Mouse (Mus musculus) frontal cortex, adult (tissue): ENCODE measurements around the gene Atp2b4.
"Not testable (repeated sequence)": the region's sequence is repeated elsewhere in the genome, so short reads cannot be mapped to it uniquely, and the experiment has no call there.

ENCODE experiments used
- ATAC-seq: cut with Nextera tagmentation; 2 replicates; pipeline ENCODE4 v1.9.2; 2017; ENCODE audit warnings: mild to moderate bottlenecking, moderate library complexity, mixed read lengths; ENCODE audit not compliant: low TSS enrichment

The Atp2b4 gene

DNA sequence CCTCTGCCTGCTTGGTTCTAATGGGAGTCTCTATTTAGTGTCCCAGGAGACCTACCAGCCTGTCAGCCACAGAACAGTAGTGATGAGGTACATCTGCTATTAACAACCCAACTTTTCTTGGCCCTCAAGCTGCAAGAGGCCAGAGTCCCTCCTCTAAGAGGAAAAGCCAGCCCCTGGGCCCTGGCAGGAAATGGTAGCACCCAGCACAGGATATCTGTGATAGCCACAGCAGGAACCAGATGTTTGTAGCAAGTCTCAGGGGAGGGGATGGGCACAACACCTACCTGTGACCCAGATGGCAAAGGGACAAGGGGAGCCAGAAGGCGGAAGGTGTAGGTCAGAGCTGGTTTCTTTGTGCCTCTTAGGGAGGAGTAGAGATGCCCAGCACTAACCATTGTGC lies 106.0 kb downstream of the Atp2b4 start:
- no peak for ATAC-seq

DNA sequence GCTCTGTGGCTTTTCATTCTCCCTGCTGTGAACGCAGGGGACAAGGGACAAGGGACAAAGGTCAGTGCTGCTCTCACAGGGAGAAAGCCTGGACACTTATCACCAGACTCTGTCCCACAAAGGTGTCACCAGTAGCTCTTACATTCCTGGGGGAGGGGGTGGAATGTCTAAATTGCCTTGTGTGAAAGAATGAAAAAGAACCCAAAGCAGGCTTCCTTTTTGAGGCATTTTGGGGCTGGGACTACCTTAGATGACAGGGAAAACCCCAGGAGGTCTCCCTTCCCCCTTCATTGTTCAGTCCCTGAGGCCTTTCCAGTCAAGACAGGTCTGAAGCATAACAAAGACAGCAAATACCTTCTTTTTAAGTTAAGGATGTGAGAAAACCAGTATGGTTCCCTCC lies 106.5 kb downstream of the Atp2b4 start:
- ATAC-seq, result no peak

DNA sequence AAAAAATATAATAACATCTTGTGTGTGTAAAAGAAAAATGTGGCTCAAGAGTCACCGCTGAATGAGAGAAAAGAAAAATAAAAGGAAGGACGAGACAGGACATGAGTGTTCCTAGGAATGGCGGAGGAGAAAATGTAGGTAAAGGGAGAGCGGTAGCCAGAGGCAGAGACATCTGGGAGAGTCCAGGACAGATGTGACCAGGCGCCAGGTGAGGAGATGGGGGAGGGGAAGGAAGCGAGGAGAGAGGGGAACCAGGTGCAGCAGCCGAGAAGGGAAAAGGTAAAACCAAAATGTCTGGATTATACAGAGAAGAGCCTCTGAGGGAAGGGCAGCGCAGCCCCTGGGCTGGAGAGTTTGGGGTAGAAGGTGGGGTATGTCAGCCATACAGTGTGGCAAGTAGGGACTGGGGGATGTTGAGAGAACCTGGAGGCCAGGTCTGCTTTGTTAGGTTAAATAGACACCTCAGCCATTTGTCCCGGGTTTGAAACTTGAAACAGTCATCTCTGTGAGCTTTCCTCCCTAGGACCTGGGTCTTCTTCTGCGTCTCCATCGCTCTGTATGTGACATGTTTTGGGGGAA lies 107.2 kb downstream of the Atp2b4 start:
- no peak for ATAC-seq

DNA sequence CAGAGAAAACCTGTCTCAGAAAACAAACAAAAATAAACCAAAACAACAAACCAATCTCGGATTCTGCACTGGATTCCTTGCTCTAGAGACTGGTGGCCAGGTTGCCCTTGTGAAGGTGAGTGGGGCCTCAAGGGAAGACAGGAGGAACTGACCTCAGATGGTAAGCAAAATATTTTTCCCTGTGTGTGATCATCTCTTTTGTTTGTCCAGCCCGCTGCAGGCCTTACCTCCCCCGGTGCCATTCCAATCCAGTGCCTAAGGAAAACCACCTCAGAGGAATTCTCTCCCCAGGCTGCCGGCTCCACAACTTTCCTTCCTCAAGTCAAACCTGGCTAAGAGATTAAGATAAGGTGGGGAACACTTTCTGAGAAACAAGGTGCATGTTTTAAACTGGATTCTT lies 108.6 kb downstream of the Atp2b4 start:
- ATAC-seq, result no peak

DNA sequence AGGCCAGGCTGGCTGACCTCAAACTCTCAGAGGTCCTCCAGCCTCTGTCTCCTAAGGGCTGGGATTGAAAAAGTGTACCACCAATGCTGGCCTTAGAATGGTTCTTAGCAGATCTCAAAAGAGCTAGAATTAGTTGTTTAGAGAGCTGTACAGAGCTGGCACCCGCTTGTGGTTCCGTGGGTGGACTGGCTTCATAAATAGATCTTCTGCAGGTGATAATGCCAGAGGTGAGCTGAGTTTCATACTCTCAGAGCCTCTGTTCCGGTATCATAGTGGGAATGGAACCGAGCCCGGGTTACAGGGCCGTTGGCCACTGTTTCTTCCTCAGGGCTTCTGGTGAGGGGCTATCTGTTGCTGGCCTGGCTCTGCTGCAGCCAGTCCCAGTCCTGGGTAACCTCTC lies 109.8 kb downstream of the Atp2b4 start:
- ATAC-seq, result no peak

DNA sequence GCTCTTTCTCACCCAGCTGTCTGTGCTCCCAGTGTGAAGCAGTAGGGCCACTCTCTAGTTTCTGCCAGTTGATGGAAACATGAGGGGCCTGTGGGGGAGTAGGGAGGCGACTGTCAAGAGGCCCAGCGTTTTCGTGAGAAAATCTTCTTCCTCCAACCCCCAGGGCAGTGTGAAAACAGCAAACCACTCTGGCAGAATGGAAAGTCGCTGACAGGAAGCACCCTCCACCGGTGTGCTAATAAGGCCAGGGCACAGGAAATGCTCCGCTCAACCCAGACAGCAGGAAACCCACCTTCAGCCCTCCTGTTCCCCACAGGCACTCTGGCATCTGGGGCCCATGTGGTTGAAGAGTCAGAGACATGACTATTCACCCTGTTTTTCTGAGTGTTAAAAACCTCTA lies 110.9 kb downstream of the Atp2b4 start, which contains the start of gene Lax1:
Gene Lax1 (minus strand): TSS at position 212 of the 400 bp plus-strand sequence.
- ATAC-seq, result no peak

DNA sequence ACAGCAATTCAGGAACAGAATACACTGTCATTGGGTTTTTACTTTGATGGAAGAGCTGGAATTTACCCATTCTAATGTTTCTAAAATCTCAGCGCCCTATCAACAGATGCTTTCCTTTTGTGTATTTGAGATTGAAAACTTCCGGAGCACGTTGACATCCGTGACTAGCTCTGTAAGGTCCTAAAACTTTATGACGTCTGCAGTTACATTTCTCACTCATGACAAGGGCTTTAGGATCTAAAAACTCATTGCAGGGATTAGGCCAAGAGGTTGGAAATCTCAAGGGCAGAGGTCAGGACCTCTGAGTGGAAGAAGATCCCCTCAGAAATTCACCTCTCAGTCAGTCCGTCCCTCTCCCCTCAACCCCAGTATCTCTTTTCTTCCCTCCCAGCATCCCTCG lies 112.5 kb downstream of the Atp2b4 start:
- no peak for ATAC-seq

DNA sequence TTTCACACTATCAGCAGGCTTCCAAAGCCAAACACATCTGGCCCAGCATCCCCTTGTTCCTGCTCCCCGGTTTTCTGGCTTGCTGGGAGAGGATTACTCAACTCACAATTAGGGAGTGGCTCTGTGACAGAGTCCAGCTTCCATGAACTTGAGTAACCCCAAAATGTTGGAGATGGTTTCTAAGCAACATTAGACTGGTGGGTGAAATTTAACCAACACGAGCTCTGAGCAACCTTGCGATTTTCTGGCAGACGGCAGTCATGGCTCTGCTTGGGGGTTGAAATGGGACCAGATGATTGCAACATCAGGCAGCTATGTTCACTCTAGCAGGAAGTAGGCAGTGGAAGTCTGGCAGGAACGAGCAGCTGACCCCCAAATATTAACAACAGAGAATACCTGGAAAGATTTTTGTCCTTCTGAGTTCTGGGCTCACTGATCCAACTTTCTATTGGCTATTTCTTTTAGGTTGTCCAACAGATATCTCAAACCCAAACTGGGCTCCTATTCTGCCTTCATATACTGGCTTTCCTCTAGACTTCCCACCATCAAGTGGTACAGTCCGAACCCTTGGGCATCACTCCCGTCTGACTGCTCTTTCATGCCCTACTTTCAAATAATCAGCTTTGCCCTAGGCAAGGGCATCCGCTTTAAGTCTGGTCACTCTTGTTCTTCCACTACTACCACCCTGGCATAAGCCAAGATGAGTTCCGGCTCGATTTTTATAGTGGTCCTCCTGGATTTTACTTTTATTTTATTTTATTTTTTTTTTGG lies 114.9 kb downstream of the Atp2b4 start:
- ATAC-seq, result no peak

DNA sequence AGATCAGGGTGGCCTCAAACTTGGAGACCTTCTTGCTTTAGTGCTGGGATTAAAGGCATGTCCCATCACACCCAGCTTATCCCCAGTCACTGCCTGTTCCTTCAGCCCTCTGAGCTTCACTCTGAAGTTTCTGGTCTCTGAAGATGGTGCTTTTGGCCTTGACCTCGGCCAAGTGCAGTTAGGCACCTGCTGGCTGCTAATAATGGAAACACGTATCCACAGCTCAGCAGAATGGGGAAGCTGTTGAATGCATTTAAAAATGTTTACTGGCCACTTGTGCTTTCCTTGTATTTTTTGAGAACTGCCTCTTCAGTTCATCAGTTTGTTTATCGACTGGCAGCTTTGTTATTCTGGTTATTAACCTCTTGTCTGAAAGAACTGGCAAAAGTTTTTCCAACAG lies 129.0 kb downstream of the Atp2b4 start:
- ATAC-seq, result no peak

DNA sequence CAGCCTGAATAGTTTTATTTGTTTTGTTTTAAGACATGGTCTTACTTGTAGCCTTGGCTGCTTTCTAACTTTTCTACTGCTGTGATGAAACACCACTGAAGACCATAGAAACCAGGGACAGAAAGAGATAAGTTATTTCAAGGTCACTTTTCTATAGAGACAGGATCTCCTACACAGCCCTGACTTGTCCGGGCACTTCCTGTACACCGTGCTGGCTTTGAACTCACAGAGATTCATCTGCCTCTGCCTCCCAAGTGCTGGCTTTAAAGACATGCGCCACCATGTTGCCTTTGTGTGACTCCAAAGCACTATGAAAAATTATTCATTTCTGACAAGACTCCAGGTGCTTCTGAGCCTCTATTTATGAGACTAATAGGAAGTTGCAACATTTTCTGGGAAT lies 129.6 kb downstream of the Atp2b4 start:
- no peak for ATAC-seq

DNA sequence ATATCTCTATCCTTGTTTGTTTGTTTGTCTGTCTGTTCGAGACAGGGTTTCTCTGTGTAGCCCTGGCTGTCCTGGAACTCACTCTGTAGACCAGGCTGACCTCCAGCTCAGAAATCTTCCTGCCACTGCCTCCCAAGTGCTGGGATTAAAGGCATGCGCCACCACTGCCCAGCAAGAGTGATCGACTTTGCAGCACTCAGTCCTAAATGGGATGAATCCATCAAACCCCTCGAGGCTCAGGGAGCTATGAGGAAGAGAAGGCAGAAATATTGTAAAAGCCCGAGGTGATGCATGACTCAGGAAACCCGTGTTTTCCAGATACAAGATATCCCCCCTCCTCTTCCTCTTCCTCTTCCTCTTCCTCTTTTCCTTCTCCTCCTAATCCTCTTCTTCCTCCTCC lies 130.1 kb downstream of the Atp2b4 start:
- ATAC-seq, result no peak

DNA sequence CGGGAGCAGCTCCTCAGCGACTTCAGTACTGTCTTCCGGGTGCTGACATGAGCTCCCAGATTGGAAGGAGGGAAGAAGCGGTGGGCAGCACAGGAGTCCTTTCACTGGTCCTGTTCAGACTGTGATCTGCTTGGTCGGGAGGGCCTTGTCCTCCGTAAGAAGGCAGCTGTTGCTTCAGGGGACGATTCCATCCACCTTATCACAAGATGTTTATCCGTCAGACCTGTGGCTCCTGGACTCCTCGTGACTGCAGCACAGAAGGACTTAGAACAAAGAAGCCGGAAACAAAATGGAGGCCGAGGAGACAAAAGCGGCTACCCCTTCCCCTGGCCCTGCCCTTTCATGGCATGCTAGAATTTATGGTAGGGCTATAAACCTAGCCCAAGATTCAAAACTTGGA lies 130.7 kb downstream of the Atp2b4 start:
- no peak for ATAC-seq

DNA sequence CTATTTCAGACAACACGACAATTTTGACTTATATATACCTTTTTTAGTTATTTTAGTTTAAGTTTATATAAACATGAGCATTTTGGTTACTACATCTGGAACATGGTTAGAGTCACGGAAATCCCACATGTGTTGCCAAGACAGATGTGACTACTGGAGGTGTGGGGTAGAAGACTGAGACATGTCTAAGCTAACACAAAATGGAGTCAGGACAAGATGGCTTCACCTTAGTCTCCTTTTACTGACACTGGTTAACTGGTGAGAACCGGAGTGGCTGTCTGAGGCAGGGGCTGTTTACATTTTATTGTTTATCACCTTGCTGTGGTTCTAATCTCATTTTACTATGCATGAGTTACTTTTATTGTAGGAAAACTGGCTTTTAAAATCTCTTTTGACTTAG lies 132.2 kb downstream of the Atp2b4 start:
- ATAC-seq, result no peak

DNA sequence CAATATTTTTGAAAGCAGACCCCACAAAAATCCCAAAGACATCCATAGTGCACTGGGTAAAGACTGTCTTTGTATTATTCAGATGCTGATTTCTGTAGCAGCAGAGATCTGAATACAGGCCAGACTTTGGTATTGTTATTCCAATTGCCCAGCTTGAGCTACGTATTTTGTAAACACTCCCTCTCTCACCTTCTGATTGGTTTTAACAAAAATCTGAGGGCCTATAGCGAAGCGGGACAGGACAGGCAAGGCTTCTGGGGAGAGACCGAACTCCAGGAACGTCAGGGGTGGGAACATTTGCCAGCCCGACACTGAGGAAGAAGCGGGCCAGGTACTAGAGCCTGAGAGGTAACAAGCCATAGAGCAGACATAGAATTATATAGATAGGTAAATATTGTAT lies 133.1 kb downstream of the Atp2b4 start:
- no peak for ATAC-seq

DNA sequence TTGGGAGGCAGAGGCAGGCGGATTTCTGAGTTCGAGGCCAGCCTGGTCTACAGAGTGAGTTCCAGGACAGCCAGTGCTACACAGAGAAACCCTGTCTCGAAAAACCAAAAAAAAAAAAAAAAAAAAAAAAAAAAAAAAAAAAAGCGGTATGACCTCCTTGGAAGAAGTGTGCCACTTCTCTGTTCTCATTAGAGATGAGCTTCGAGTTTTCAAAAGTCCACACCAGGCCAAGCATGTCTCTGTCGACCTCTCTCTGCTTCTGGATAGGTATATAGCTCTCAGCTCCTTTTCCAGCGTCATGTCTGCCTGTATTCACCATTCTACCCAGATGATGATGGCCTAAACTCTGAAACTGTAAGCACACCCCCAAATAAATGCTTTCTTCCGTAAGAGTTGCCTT lies 135.1 kb downstream of the Atp2b4 start:
- not testable (repeated sequence) for ATAC-seq

DNA sequence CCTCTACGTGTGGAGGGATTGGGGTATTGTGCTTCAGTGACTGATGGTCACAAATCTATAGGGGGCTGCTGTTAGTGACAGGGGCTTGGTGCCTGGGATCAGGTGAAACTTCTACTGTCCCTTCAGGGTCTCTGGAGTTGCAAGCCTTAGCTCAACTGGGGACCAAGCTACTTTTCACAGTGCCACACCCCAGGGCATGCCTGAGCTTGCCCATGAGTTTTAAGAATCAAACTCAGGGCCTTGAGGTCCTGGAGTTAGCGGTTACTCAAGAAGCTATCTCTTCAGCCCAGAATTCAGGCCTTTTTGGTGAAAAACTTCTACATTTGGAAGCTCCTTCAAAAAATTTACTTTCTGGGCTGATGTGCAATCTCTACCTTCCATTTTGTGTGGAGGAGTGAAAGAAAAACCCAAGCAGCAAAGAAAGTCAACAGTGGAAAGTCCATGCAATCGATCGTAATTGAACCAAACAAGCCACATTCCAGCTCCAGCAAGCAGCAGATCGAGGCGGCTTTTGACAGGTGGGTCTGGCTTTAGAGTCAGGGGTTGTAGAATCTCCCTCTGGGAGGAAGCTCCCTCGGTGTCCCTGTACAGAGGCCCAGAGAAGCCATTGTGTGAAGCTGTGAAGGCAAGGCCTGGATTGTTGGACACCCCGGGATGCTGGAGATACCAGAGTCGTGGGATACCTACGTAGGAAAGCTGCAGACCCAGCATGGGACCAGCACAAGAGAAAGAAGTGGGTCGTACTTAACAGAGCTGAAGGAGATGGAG lies 136.5 kb downstream of the Atp2b4 start:
- ATAC-seq, result no peak

DNA sequence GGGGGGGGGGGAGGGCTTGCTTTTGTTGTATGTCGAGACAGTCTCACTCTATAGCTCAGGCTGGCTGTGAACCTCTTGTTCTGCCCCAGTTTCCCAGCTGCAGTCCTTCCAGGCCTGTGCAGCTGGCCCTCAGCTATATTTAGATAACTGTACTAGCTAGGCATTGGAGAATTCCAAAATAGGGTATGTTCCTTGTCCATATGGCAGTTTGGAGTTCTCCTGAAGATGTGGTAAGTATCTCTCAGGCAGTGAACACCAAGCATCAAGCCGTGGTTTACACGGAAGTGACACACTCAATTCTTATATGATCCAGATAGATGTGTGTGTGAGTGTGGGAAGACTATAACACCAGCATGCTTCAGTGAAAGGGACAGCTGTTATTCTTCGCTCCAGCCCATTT lies 137.4 kb downstream of the Atp2b4 start:
- peak; percentile 85 for ATAC-seq

DNA sequence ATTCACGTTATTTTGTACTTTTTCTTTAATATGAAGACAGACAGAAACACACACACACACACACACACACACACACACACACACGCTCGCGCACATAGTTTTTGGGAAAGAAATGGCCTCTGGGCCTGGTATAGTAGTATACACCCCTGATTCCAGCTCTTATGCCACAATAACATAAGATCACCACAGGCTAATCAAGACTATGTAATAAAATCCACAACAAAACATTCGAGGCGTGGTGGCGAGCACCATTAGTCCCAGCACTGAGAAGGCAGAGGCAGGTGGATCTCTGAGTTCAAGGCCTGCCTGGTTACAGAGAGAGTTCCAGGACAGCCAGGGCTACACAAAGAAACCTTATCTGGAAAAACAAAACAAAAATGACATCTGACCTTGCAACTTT lies 137.9 kb downstream of the Atp2b4 start:
- ATAC-seq, result no peak

DNA sequence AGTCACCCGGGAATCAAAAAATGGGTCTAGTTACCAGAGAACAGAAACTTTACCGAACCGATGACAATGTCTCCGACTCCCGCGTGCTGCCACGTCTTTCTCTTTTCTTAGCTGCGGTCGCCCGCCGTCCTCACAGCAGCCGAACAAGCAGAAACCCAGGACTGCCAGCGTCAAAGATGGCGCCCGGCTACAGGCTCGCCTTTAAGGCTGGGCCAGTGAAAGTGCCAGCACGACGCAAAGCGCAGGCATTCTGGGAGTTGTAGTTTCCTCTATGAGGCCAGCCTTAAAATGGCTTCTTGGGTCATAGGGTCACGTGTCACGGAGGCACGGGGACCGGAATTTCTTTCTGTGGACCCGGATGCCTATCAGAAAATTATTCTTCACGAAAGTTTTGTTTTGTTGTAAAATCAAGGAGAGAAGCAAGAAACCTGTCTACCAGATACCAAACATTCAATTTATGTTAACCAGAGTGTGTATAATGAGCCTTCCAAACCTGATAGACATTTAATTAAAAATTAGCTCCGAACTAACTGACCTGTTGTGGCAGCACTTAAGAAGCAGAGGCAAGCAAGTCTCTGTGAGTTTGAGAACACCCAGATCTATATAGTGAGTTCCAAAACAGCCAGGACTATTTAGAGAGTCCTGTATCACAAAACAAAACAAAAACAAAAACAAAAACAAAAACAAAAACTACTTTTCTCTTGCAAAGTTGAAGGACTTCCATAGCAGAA lies 139.5 kb downstream of the Atp2b4 start, which contains the start of gene Gm38394:
Gene Gm38394 (minus strand): TSS at position 116 of the 731 bp plus-strand sequence.
- peak; percentile 92 for ATAC-seq

DNA sequence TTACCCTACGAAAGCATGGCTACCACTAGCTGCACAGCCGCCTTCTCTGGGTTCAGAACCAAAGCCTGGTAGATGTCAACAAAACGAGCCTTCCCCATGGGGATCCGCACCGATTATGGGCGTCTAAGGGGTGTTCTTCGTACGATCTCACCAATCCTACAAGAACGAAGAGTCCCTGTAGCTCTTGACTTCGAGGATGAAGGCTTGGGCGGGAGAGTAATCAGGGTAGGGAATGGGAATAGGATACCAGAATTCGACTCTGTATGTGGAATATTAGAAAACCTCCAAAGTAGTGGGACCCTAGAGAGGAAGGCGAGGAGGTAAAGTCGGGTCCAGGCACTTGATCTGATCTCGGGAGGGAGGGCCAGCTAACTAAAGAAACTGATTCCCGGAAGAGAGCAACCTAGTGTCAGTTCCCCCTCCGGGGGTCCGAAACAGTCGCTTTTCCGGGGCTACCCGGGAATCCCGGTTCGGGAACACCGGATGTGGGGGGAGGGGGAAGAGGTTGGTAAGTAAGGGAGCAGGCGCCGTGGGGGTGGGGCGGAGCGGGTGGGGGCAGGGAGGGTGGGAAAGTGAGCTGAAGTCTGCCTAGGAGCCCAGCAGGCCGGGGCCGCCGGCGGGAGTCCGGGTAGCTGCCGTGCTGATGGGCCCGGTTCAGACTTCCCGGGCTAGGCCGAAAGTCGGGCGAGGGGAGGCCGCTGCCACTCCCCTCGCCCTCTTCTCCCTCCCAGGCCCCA lies 140.2 kb downstream of the Atp2b4 start, which contains the start of gene Zbed6:
Gene Zbed6 (minus strand): TSS at position 420 of the 737 bp plus-strand sequence.
- ATAC-seq, result peak; percentile 31

DNA sequence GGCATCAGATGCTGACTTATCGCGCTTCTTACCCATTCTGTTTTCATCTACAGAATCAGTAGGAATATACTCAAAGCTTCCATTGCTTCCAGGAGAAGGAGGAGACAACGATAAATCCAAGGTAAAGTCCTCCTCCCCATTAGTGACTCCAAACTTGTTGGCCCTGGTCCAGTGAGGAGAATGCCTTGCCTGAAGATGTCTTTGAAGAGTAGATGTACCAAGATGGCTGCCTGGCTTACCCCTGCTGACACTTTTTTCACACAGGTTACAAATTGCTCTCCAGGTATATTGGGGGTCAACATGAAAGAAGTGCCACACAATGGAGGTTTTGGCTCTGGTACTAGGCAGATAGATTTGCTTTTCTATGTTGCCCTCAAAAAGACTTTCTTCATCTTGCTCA lies 142.0 kb downstream of the Atp2b4 start:
- ATAC-seq, result no peak
